Mouse (Mus musculus) adipose tissue, adult 10 weeks (tissue): ENCODE results near the gene Bdkrb2. TPM values are rescaled to one million over a fixed set of nuclear protein-coding genes. Genes with fewer than 3 reads are reported as not detected.

Experiments used
- polyA plus RNA-seq: library from polyadenylated mRNA; stranded (reverse); fragments of 350-450 nt; fragmentation: Illumina TruSeq; extraction: RNeasy Lipid Tissue Mini Kit (QIAGEN cat#74804); gene quantifications from one replicate; pipeline ENCODE4 v1.2.3, GENCODE M21; 2014; ENCODE audit warnings: low read depth, low replicate concordance

Gene Bdkrb2
- polyA plus RNA-seq = 0.67 TPM

GRCm38 (mm10) chr12:105562936-105563680 is at the start of gene Bdkrb2:
TSS of gene Bdkrb2 (plus strand) at chr12:105563226.

GRCm38 (mm10) chr12:105602581-105603210 is 39.7 kb downstream of the Bdkrb2 start, which contains the start of gene Bdkrb1:
TSS of gene Bdkrb1 (plus strand) at chr12:105603085.

Other genes starting within 250 kb of the Bdkrb2 start
- gene Tunar, start 229.4 kb upstream of the Bdkrb2 start, polyA plus RNA-seq = not detected
- gene D430019H16Rik, start 109.4 kb upstream of the Bdkrb2 start, polyA plus RNA-seq = 7.7 TPM
- not detected for gene Bdkrb1, start 39.9 kb downstream of the Bdkrb2 start, polyA plus RNA-seq
- gene Gskip, start 121.6 kb downstream of the Bdkrb2 start, polyA plus RNA-seq = 15.3 TPM
- gene Atg2b, start 122.0 kb downstream of the Bdkrb2 start, polyA plus RNA-seq = 23.5 TPM
- 6.2 TPM for gene Ak7, start 142.8 kb downstream of the Bdkrb2 start, polyA plus RNA-seq
- gene Papola, start 221.5 kb downstream of the Bdkrb2 start, polyA plus RNA-seq = 80.1 TPM